Mouse (Mus musculus): Measurements from ENCODE around the gene Pnma5. TPM values are rescaled to one million over a fixed set of nuclear protein-coding genes. Genes with fewer than 3 reads are reported as not detected.

The Pnma5 gene
- polyA plus RNA-seq, 2 experiments from 2014 or later, result not detected

- no peak for ATAC-seq
These were observed 51.3 kb downstream of the Pnma5 start for GRCm38 (mm10) chrX:72985607-72986006.

Other genes with a start within 250 kb of the Pnma5 start
- gene Gabrq, start 211.9 kb downstream of the Pnma5 start, polyA plus RNA-seq (2017; shearing (Covaris generic)), result not detected
- 100 to 1,000 TPM; 159 to 160 TPM for gene Cetn2, start 118.7 kb downstream of the Pnma5 start, polyA plus RNA-seq (2017; shearing (Covaris generic))
- gene Nsdhl, start 118.5 kb downstream of the Pnma5 start, polyA plus RNA-seq (2017; shearing (Covaris generic)), result 10 to 100 TPM; 27.5 to 29.3 TPM
- gene Zfp185, start 49.8 kb downstream of the Pnma5 start, polyA plus RNA-seq (2017; shearing (Covaris generic)), result not detected
- not detected for gene Pnma3, start 27.7 kb upstream of the Pnma5 start, polyA plus RNA-seq (2017; shearing (Covaris generic))
- gene Xlr4a, start 45.4 kb upstream of the Pnma5 start, polyA plus RNA-seq (2017; shearing (Covaris generic)), result 100 to 1,000 TPM; 122 to 127 TPM
- gene Xlr3a, start 60.0 kb upstream of the Pnma5 start, polyA plus RNA-seq (2017; shearing (Covaris generic)), result under 1 TPM in 1 of 2 experiments, not detected in 1; 0.97 TPM
- gene Gm14685, start 79.9 kb upstream of the Pnma5 start, polyA plus RNA-seq (2017; shearing (Covaris generic)), result not detected
- not detected for gene Xlr5b, start 111.7 kb upstream of the Pnma5 start, polyA plus RNA-seq (2017; shearing (Covaris generic))
- not detected for gene DXBay18, start 112.3 kb upstream of the Pnma5 start, polyA plus RNA-seq (2017; shearing (Covaris generic))
- gene Spin2d, start 139.9 kb upstream of the Pnma5 start, polyA plus RNA-seq (2017; shearing (Covaris generic)), result not detected
- 10 to 100 TPM; 12.7 to 30.6 TPM for gene Xlr3b, start 155.1 kb upstream of the Pnma5 start, polyA plus RNA-seq (2017; shearing (Covaris generic))
- gene Xlr4b, start 177.2 kb upstream of the Pnma5 start, polyA plus RNA-seq (2017; shearing (Covaris generic)), result 100 to 1,000 TPM; 144 to 160 TPM
- 1 to 10 TPM; 1.3 to 1.5 TPM for gene F8a, start 191.2 kb upstream of the Pnma5 start, polyA plus RNA-seq (2017; shearing (Covaris generic))
- 10 to 100 TPM; 85.6 to 87.3 TPM for gene Xlr4c, start 206.0 kb upstream of the Pnma5 start, polyA plus RNA-seq (2017; shearing (Covaris generic))
- not detected for gene Xlr3c, start 228.3 kb upstream of the Pnma5 start, polyA plus RNA-seq (2017; shearing (Covaris generic))

All from activated CD4-positive, CD25-positive, alpha-beta regulatory T cell, adult 4 months (primary cell).